Mouse (Mus musculus) right cerebral cortex, postnatal 36 days (tissue): ENCODE results near the gene Cgnl1.

Source experiments
- DNase-seq, 2 experiments: peaks; one replicate each; pipeline ENCODE4 v3.0.0; 2022; ENCODE audit warnings: low spot score in 2 of 2, mixed read lengths in 1 of 2

Cgnl1 gene

GRCm38 (mm10) chr9:71672495-71672894, 98.9 kb downstream of the Cgnl1 start:
- no peak for DNase-seq

GRCm38 (mm10) chr9:71670677-71671076, 100.7 kb downstream of the Cgnl1 start:
- DNase-seq: no peak

GRCm38 (mm10) chr9:71667616-71668015, 103.8 kb downstream of the Cgnl1 start:
- no peak for DNase-seq

- no peak for DNase-seq
These were observed 105.0 kb downstream of the Cgnl1 start for GRCm38 (mm10) chr9:71666432-71666831.

- DNase-seq: no peak
These were observed 105.9 kb downstream of the Cgnl1 start for GRCm38 (mm10) chr9:71665493-71665892.

- DNase-seq: no peak
These were observed 106.5 kb downstream of the Cgnl1 start for GRCm38 (mm10) chr9:71664855-71665254.

- DNase-seq: no peak
These were observed 107.8 kb downstream of the Cgnl1 start for GRCm38 (mm10) chr9:71663421-71664217.

- no peak for DNase-seq
These were observed 110.9 kb downstream of the Cgnl1 start for GRCm38 (mm10) chr9:71660540-71660939.

- no peak for DNase-seq
These were observed 111.7 kb downstream of the Cgnl1 start for GRCm38 (mm10) chr9:71659681-71660080.

- DNase-seq: no peak
These were observed 114.2 kb downstream of the Cgnl1 start for GRCm38 (mm10) chr9:71657199-71657598.

GRCm38 (mm10) chr9:71654861-71655260, 116.5 kb downstream of the Cgnl1 start:
- DNase-seq: no peak

GRCm38 (mm10) chr9:71646115-71646514, 125.3 kb downstream of the Cgnl1 start:
- DNase-seq: peak; percentile 35

GRCm38 (mm10) chr9:71643611-71644010, 127.8 kb downstream of the Cgnl1 start:
- DNase-seq: no peak

- no peak for DNase-seq
These were observed 129.1 kb downstream of the Cgnl1 start for GRCm38 (mm10) chr9:71642270-71642669.

GRCm38 (mm10) chr9:71640361-71640927, 131.0 kb downstream of the Cgnl1 start:
- DNase-seq: no peak

GRCm38 (mm10) chr9:71638198-71638597, 133.2 kb downstream of the Cgnl1 start:
- DNase-seq: no peak

- no peak for DNase-seq
These were observed 134.5 kb downstream of the Cgnl1 start for GRCm38 (mm10) chr9:71636854-71637253.

GRCm38 (mm10) chr9:71635627-71636026, 135.8 kb downstream of the Cgnl1 start:
- no peak for DNase-seq

- no peak for DNase-seq
These were observed 136.5 kb downstream of the Cgnl1 start for GRCm38 (mm10) chr9:71634916-71635315.

- DNase-seq: no peak
These were observed 142.5 kb downstream of the Cgnl1 start for GRCm38 (mm10) chr9:71628921-71629320.

- DNase-seq: no peak
These were observed 143.1 kb downstream of the Cgnl1 start for GRCm38 (mm10) chr9:71628286-71628685.

GRCm38 (mm10) chr9:71625961-71626360, 145.4 kb downstream of the Cgnl1 start:
- DNase-seq: no peak

- DNase-seq: peak in 1 of 2 experiments; percentile 18
These were observed 146.5 kb downstream of the Cgnl1 start for GRCm38 (mm10) chr9:71624793-71625495.
